Mouse (Mus musculus): ENCODE measurements around the gene Nfrkb. TPM values are rescaled to one million over a fixed set of nuclear protein-coding genes. Genes with fewer than 3 reads are reported as not detected.

The Nfrkb gene
- polyA plus RNA-seq (2016; fragmentation: Nextera tagmentation; extraction: Ambion mirVana): 17.6 and 23.1 TPM in 2 replicates

- no peaks in the 10 kb centered on the region for H3K27me3 ChIP-seq (ENCODE audit: low read depth, poor library complexity, severe bottlenecking)
- WGBS: under 1% methylated on average over 46 of the region's 46 CpGs
- H3K36me3 ChIP-seq: peaks cover 24% of the 10 kb centered on the region
- H3K9me3 ChIP-seq (replicated peaks): no peaks in the 10 kb centered on the region
- DNase-seq (ENCODE audit: low spot score): peak; percentile 98
- H3K4me1 ChIP-seq: peaks cover 15% of the 10 kb centered on the region
- peak within 1 kb of the TSS; percentile 93 for H3K27ac ChIP-seq
- H3K4me3 ChIP-seq: peak within 1 kb of the TSS; percentile 96
These were observed at the start of gene Nfrkb for GRCm38 (mm10) chr9:31385947-31386354. Gene Nfrkb (plus strand): TSS chr9:31386192.

GRCm38 (mm10) chr9:31344289-31344831, 41.6 kb upstream of the Nfrkb start:
- Histone ChIP-seq H3K4me1 (no peaks in the 10 kb centered on the region), H3K36me3 (peaks cover 13% of the 10 kb centered on the region; the same call in 1 of the 2 replicates), H3K9me3 (replicated peaks) (no peaks in the 10 kb centered on the region), H3K4me3 (no peak overlapping the region), H3K27ac (no peak overlapping the region), H3K27me3 (ENCODE audit: low read depth, poor library complexity, severe bottlenecking) (no peaks in the 10 kb centered on the region)
- whole genome bisulfite sequencing: 81% methylated on average over 11 of the region's 11 CpGs
- DNase-seq (ENCODE audit: low spot score): no peak

DNA sequence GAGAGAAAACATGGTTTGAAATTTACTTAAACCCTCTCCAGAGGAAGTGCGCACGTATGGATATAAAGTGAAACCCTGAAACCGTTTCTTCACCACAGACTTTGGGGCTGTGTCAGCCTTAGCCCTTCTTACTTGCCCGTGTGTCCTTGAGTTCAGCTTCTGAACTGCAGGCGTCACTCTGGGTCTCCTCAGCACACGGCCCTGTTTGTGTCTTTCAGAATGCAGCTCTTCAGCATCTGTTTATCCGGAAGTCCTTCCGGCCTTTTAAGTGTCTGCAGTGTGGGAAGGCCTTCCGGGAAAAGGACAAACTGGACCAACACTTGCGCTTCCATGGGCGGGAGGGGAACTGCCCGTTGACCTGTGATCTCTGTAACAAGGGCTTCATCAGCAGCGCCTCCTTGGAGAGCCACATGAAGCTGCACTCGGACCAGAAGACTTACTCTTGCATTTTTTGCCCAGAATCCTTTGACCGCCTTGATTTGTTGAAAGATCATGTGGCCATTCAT, 39.4 kb upstream of the Nfrkb start:
- Histone ChIP-seq H3K4me3 (no peak overlapping the region), H3K27me3 (ENCODE audit: low read depth, poor library complexity, severe bottlenecking) (no peaks in the 10 kb centered on the region), H3K27ac (no peak overlapping the region), H3K9me3 (replicated peaks) (no peaks in the 10 kb centered on the region), H3K36me3 (peaks cover 16% of the 10 kb centered on the region; the same call in 1 of the 2 replicates), H3K4me1 (no peaks in the 10 kb centered on the region)
- 70% methylated on average over 15 of the region's 15 CpGs for WGBS
- no peak for DNase-seq (ENCODE audit: low spot score)

DNA sequence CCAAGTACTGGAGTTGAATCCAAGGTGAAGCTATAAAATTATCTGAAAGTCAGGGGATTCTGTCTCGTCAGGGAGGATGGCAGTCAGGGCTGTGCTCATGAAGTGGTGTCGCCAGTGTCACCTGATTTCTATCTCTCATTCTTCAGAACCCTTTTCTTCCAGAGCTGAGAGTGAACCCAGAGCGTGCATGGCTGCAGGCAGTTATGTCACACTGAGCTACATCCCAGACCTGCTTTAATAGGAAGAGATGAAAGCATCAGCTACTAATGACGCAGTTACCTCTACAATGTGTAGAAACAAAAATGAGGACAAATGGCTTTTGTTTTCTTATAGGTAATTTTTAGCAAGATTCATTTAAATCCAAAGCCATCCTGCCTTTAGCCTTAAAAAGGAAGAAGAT, 37.5 kb upstream of the Nfrkb start:
- H3K27me3 ChIP-seq (ENCODE audit: low read depth, poor library complexity, severe bottlenecking): no peaks in the 10 kb centered on the region
- H3K4me3 ChIP-seq: no peak overlapping the region
- no peaks in the 10 kb centered on the region for H3K4me1 ChIP-seq
- H3K36me3 ChIP-seq: peaks cover 20% of the 10 kb centered on the region
- 78% methylated on average over 4 of the region's 4 CpGs for WGBS
- no peak for DNase-seq (ENCODE audit: low spot score)
- no peak overlapping the region for H3K27ac ChIP-seq
- no peaks in the 10 kb centered on the region for H3K9me3 ChIP-seq (replicated peaks)

- peak; percentile 75 for DNase-seq (ENCODE audit: low spot score)
- 74% methylated on average over 11 of the region's 11 CpGs for WGBS
- H3K4me3 ChIP-seq: no peak overlapping the region
- H3K9me3 ChIP-seq (replicated peaks): no peaks in the 10 kb centered on the region
- H3K27me3 ChIP-seq (ENCODE audit: low read depth, poor library complexity, severe bottlenecking): no peaks in the 10 kb centered on the region
- H3K36me3 ChIP-seq: peaks cover 22% of the 10 kb centered on the region
- no peaks in the 10 kb centered on the region for H3K4me1 ChIP-seq
- H3K27ac ChIP-seq: no peak overlapping the region
These were observed 37.1 kb upstream of the Nfrkb start for GRCm38 (mm10) chr9:31348915-31349314.

DNA sequence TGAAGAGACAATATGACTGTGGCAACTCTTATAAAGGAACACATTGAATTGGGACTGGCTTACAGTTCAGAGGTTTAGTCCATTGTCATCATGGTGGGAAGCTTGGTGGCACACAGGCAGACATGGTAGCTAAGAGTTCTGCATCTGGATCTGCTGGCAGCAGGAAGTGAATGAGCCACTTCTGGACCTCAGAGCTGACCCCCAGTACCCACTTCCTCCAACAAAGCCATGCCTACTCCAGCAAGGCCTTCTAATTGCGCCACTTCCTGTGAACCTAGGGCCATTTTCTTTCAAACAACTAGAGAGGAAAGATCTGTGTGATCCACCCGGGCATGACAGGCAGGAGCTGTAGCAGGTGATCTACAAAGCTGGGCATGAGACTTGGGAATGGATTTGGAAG, 33.3 kb upstream of the Nfrkb start:
- no peaks in the 10 kb centered on the region for H3K4me1 ChIP-seq
- no peaks in the 10 kb centered on the region for H3K9me3 ChIP-seq (replicated peaks)
- peaks cover 36% of the 10 kb centered on the region for H3K36me3 ChIP-seq
- WGBS: 84% methylated on average over 2 of the region's 2 CpGs
- H3K27ac ChIP-seq: no peak overlapping the region
- no peak overlapping the region for H3K4me3 ChIP-seq
- no peaks in the 10 kb centered on the region for H3K27me3 ChIP-seq (ENCODE audit: low read depth, poor library complexity, severe bottlenecking)
- no peak for DNase-seq (ENCODE audit: low spot score)

DNA sequence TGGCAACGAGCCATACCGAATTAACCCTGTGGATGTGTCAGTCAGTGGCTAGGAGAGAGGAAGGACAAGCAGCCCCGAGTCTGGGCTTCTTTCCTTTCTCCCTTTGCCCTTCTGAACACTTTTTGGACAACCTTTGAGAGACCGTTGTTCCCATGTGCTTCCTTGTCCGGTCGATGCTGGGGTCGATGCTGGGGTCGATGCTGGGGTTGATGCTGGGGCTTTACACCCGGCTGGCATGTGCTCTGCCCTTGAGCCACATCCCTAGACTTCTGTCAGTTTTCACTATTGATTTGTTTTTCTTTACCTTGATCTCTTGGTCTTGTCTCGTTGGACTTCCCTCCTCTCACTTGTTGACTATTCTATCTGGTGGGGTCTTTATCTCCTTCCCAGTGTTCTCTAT, 32.5 kb upstream of the Nfrkb start:
- H3K9me3 ChIP-seq (replicated peaks): no peaks in the 10 kb centered on the region
- 93% methylated on average over 10 of the region's 10 CpGs for WGBS
- no peak overlapping the region for H3K27ac ChIP-seq
- no peaks in the 10 kb centered on the region for H3K4me1 ChIP-seq
- H3K36me3 ChIP-seq: peaks cover 42% of the 10 kb centered on the region
- H3K4me3 ChIP-seq: no peak overlapping the region
- no peaks in the 10 kb centered on the region for H3K27me3 ChIP-seq (ENCODE audit: low read depth, poor library complexity, severe bottlenecking)
- DNase-seq (ENCODE audit: low spot score): no peak

GRCm38 (mm10) chr9:31354051-31354450, 31.9 kb upstream of the Nfrkb start:
- no peak for DNase-seq (ENCODE audit: low spot score)
- peaks cover 47% of the 10 kb centered on the region for H3K36me3 ChIP-seq
- 84% methylated on average over 7 of the region's 7 CpGs for WGBS
- no peaks in the 10 kb centered on the region for H3K9me3 ChIP-seq (replicated peaks)
- no peak overlapping the region for H3K4me3 ChIP-seq
- H3K27me3 ChIP-seq (ENCODE audit: low read depth, poor library complexity, severe bottlenecking): no peaks in the 10 kb centered on the region
- H3K27ac ChIP-seq: no peak overlapping the region
- no peaks in the 10 kb centered on the region for H3K4me1 ChIP-seq

GRCm38 (mm10) chr9:31363698-31364609, 22.0 kb upstream of the Nfrkb start:
- WGBS: 93% methylated on average over 9 of the region's 9 CpGs
- peaks cover 53% of the 10 kb centered on the region for H3K36me3 ChIP-seq

DNA sequence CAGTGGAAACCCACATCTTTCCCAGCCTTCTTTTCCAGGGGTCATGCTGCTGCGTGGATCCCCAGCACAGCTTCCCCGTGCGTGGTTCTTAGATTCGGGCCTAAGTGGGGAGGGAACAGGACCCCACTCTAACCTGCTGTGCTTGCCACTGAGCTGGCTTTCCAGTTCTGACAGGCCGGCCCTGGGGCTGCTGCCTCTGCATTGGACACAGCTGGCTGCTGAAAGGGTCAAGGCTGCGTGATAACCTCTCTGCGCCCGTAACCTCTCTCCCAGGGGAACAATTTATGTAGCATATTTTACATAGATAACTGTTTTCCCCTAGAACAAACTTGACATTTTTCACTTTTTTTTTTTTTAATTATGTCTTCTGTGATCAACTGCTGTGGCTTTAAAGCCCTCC, 20.9 kb upstream of the Nfrkb start:
- Histone ChIP-seq H3K4me3 (no peak overlapping the region), H3K4me1 (no peaks in the 10 kb centered on the region), H3K9me3 (replicated peaks) (no peaks in the 10 kb centered on the region), H3K27me3 (ENCODE audit: low read depth, poor library complexity, severe bottlenecking) (no peaks in the 10 kb centered on the region), H3K36me3 (peaks cover 44% of the 10 kb centered on the region), H3K27ac (no peak overlapping the region)
- DNase-seq (ENCODE audit: low spot score): no peak
- WGBS: 89% methylated on average over 8 of the region's 8 CpGs

More at GRCm38 (mm10) chr9:31363698-31364609, 22.0 kb upstream of the Nfrkb start:
- no peak for DNase-seq (ENCODE audit: low spot score)
- no peak overlapping the region for H3K27ac ChIP-seq
- no peak overlapping the region for H3K4me3 ChIP-seq
- no peaks in the 10 kb centered on the region for H3K27me3 ChIP-seq (ENCODE audit: low read depth, poor library complexity, severe bottlenecking)
- no peaks in the 10 kb centered on the region for H3K9me3 ChIP-seq (replicated peaks)
- H3K4me1 ChIP-seq: no peaks in the 10 kb centered on the region

DNA sequence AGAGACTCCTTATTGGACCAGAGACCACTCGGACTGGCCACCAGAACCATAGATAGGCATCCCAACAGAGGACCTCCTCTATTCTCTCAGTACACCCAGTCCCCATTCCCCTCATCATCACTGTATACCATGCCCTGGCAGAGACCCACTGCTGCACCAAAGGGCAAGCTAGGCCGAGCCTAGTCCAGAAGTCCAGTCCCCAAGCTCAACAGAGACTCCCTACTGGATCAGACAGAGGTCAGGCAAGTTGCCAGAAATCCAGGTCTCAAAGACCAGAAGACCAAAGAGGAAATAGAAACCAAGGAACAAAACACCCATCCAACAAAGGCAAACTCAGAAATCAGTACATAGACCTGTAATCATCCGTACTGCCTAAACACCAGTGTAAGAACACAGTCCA, 14.3 kb upstream of the Nfrkb start:
- DNase-seq (ENCODE audit: low spot score): no peak
- Histone ChIP-seq H3K4me3 (no peak overlapping the region), H3K27me3 (ENCODE audit: low read depth, poor library complexity, severe bottlenecking) (no peaks in the 10 kb centered on the region), H3K27ac (no peak overlapping the region), H3K36me3 (peaks cover 39% of the 10 kb centered on the region), H3K9me3 (replicated peaks) (no peaks in the 10 kb centered on the region), H3K4me1 (no peaks in the 10 kb centered on the region)
- 92% methylated on average over 3 of the region's 3 CpGs for WGBS

GRCm38 (mm10) chr9:31376661-31377060, 9.3 kb upstream of the Nfrkb start:
- no peaks in the 10 kb centered on the region for H3K27me3 ChIP-seq (ENCODE audit: low read depth, poor library complexity, severe bottlenecking)
- H3K36me3 ChIP-seq: peaks cover 34% of the 10 kb centered on the region
- DNase-seq (ENCODE audit: low spot score): no peak
- H3K27ac ChIP-seq: no peak overlapping the region
- H3K9me3 ChIP-seq (replicated peaks): no peaks in the 10 kb centered on the region
- no peak overlapping the region for H3K4me3 ChIP-seq
- H3K4me1 ChIP-seq: no peaks in the 10 kb centered on the region

Measured in limb, embryonic 10.5 days (tissue).